Mouse (Mus musculus) liver (tissue): ENCODE results near the gene Ssrp1.

Source experiments
- DNase-seq: peaks from one replicate; pipeline ENCODE4 v3.0.0-alpha.2; 2020; ENCODE audit warnings: mixed read lengths

Gene Ssrp1

GRCm38 (mm10) chr2:85037047-85038026 is at the start of gene Ssrp1, which contains the start of gene P2rx3:
Ssrp1 (plus strand) TSS chr2:85037234.
P2rx3 (minus strand) TSS chr2:85037462.
- peak; percentile 91 for DNase-seq

DNA sequence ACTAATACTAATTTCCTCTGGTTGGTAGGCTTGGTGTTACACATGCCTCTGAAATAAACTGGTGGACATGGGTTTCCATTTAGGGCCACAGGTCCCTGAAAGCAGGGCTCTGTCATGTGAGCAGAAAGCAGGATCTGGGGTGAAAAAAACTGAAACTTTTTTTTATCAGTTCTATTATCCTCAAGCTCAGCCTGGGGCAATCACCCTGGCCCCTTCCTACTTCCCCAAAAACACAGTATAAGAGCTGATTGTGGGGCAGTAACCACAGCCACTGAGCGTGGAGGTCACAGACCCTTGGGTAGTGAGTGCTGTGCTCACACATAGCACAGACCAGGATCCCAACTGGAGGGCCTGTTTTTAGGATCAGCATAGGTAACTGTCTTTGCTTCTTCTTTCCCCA is 49.1 kb upstream of the Ssrp1 start, which contains the start of gene Prg3:
Gene Prg3, plus strand, starts transcription at position 286 of the 400 bp plus-strand sequence.
- no peak for DNase-seq

DNA sequence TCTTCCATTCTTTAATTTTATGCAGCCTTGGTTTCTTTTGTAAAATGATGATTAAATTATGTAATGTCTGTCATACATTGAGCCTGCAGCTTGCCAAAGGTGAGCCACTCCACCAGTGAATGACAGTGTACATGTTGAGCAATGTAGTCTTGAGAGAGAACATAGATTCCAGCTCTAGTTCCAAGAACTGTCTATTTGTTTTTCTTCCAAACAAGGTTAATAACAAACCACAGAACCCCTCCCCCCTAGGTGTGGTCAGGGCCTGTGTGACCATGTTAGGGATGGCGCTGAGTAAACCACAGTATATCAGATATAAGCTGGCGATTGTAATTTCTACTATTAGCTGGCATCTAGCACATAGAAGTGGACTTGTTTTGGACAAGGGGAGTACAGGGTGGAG is 40.7 kb upstream of the Ssrp1 start:
- peak; percentile 40 for DNase-seq

GRCm38 (mm10) chr2:84999486-85000181 is 37.4 kb upstream of the Ssrp1 start:
- DNase-seq, result no peak

- DNase-seq, result no peak
Observed at GRCm38 (mm10) chr2:85001497-85001896, 35.5 kb upstream of the Ssrp1 start.

GRCm38 (mm10) chr2:85002575-85002974 is 34.5 kb upstream of the Ssrp1 start:
- no peak for DNase-seq

GRCm38 (mm10) chr2:85004341-85004740 is 32.7 kb upstream of the Ssrp1 start:
- DNase-seq, result no peak

- DNase-seq, result no peak
Observed at GRCm38 (mm10) chr2:85006600-85006999, 30.4 kb upstream of the Ssrp1 start.

- peak; percentile 30 for DNase-seq
Observed at GRCm38 (mm10) chr2:85007729-85008128, 29.3 kb upstream of the Ssrp1 start.

GRCm38 (mm10) chr2:85009212-85009611 is 27.8 kb upstream of the Ssrp1 start:
- DNase-seq, result no peak

- DNase-seq, result peak; percentile 91
Observed at GRCm38 (mm10) chr2:85011906-85012604, 25.0 kb upstream of the Ssrp1 start.

DNA sequence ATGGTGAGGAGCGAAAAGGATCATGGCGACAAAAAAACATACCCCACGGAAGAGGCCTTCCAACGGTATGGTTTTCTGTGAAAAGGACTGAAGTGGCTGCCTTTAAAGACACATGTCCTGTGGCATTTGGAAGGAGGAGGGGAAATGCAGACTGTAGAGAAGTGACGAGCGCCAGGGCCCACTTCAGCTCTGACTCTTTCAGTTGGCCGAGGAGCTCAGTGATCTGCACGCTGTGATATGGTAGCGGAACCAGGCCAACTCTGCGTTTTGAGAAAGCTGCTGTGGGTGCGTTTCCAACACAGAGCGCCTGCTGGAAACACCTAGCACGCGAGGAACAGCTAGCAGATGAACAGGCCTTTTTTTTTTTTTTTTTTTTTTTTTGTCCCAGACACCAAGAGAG is 24.4 kb upstream of the Ssrp1 start:
- peak; percentile 73 for DNase-seq

GRCm38 (mm10) chr2:85013826-85014587 is 23.0 kb upstream of the Ssrp1 start:
- DNase-seq, result no peak

- no peak for DNase-seq
Observed at GRCm38 (mm10) chr2:85014588-85014982, 22.4 kb upstream of the Ssrp1 start.

DNA sequence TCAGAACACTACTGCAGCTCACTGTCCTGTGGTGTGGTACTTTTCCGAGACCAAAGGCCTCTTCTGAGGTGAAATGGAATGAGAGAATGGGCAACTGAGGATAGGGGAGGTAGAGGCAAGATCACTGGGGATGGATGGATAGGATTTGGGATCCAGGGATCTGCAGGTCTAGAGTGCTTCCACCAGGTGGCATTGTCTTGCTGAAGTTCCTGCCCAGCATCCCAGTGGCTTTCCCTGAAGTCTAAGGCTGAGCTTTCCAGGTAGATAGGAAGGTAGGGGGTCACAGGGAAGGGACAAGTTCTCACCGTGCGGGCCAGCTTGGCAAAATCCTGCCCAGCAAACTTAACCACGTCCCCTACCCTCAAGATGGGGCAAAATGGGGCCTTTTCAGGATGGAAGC is 15.0 kb upstream of the Ssrp1 start:
- DNase-seq, result no peak

DNA sequence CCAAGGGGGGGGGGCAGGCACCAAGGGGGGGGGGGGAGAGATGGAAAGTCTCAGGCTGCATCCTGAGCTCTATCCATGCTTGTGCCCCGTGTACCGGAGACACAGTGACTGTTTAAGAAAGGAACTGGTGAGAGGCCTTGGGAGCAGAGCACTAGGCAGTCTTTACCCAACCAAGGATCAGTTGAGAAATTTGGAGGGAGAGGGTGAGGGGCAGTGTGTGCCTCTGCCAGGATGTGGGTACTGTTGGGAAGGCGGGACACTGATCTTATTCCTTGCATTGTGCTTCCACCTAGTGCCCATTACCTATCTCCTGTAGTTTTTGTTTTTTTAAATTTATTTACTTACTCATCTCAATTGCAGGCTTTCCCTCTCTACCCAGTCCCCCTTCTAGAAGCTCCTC is 10.9 kb upstream of the Ssrp1 start:
- no peak for DNase-seq

DNA sequence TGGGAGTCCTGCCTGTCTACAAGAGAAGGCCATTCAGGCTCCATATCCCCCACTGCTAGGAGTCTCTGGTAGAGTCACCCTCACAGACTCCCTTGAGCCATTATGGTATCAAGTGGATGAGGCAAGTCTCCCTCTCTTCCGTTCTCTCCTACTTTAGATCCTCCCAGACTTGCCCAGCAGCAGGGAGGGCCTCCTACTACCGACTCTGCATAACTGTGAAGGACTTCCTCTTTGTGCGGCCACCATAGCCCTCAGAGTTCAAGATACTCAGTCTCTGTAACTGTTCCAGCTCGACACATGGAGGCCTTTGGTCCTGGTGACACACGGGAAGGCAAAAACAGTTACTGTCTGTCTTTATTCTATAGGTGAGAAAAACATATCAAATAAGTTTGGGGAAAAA is 9.8 kb upstream of the Ssrp1 start:
- DNase-seq, result no peak

GRCm38 (mm10) chr2:85029897-85030296 is 7.1 kb upstream of the Ssrp1 start:
- no peak for DNase-seq

DNA sequence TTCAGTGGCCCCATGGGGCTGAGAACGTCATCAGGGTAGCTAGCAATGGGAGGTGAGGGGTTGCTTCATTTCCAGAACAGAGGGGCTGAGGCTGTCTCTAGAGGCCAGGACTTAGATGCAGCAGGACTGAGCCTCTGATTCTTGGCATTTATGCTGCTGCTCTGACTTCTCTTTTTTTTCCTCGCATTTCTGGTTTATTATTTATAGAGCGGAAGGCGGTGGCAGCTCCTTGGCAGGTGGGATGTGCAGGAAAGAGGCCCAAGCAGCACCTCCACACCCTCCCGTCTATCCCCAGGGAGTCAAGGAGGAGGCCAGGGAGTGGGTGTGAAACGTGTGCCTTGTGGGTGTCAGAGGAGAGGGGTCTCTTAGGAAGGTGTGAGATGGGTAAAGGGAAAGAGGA is 6.0 kb upstream of the Ssrp1 start:
- DNase-seq, result no peak

DNA sequence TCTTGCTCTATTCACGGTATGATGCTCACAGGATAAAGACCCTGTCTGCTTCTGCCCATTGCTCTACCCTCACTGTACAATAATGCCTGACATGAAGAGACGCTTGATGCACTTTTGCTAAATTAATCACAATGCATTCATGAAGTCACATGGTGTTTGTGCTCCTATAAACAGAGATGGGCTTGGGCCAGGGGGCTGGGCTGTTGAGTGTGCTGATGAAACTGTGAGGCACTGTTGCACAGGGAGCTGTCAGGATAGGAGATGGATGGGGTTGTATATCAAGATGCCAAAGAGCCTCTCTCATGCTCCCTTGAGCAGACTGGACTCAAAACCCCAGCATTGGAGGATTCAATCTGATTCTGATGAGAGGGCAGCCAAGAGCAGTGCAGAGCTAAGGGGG is 3.9 kb upstream of the Ssrp1 start:
- DNase-seq, result no peak

DNA sequence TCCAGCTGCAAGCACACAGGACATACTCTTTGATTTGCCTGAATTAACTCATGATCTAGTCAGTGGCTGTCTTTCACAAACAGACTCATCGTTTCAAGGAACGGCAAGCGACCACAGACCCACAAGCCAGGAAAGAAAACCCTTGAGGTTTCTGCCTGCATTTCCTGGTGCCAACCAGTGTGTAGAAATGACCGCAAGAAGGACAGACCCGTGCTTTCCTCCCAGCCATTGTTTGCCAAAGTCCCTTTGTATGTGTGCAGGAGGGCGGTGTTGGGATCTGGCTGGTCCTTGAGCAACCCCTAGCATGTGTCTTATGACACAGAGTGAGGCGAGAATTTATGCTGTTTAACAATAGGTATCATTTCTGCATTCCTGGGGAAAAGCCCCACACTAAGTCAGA is 2.9 kb upstream of the Ssrp1 start:
- no peak for DNase-seq

GRCm38 (mm10) chr2:85036507-85037046 is 457 bp upstream of the Ssrp1 start:
- no peak for DNase-seq
